Mouse (Mus musculus) ovary, postnatal 36 days (tissue): ENCODE results near the gene Selenom.

Source experiments
- DNase-seq: peaks from one replicate; pipeline ENCODE4 v3.0.0; 2022; ENCODE audit warnings: low spot score, mixed read lengths

Gene Selenom

DNA sequence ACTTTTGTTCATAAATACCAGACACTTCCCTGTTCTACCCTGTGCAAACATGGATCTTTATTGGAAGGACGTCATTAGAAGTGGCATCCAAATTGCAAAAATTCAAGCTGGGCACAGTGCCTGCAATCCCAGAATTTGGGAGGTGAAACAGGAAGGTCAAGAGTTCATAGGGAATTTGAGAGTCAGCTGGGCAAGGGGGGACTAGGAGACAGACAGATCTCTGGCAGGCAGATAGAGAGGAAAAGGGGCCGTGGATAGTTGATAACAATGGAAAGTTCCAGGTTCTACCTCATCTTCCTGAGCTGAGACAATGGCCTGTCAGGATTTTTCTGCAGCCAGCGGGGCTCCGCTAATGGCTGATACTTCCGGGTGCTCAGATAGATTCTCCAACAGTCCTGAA is 35.3 kb downstream of the Selenom start:
- DNase-seq, result no peak

DNA sequence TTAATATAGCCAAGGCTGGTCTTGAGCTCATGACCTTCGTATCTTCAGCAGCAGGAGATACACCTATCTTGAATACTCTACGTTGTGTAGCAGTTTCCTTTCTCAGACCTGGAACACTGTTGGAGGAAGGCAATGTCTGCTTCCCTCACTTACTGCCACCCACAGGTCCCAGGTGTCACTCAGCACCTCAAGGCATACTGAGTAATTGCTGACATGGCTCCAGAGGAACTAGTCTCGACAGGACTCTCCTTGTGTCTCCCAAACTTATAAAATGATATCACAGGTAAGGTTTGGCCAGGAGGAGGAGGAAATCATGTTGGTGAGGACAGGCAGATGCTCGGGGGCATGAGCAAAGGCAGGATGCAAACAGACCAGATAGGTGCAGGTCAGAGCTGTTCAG is 40.5 kb downstream of the Selenom start:
- DNase-seq, result no peak

DNA sequence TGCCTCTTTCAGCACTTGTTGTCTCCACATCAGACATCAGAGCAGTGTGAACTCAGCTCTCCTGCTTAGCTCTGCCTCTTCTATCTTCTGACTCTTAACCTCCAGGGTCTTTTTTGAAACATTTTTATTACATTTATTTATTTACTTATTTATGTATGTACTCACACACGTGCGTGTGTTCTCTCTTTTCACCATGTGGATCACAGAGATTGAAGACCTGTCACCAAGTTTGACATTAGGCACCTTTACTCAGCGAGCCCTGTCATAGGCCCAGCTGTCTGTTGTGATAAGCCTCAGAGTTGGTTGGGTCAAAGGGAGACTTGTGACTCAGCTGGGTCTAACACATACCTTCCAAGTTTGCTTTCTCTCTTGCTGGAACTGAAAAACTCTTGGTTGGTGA is 43.4 kb downstream of the Selenom start:
- DNase-seq, result no peak

DNA sequence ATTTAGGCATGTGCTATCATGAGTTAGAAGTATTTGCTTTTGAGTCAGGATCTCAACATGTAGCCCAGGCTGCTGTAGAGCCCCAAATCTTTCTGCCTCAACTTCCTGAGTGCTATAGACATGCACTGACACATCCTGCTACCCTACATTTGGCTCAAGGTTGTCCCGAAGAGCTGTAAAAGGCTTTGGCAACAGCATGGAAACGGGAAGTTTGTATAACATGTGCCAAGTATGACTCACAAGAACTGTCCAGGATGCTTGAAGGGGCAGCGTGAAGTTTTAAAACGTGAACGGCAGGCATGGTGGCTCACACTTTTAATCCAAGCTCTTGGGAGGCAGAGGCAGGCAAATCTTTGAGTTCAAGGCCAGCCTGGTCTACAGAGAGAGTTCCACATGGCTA is 45.7 kb downstream of the Selenom start:
- no peak for DNase-seq

DNA sequence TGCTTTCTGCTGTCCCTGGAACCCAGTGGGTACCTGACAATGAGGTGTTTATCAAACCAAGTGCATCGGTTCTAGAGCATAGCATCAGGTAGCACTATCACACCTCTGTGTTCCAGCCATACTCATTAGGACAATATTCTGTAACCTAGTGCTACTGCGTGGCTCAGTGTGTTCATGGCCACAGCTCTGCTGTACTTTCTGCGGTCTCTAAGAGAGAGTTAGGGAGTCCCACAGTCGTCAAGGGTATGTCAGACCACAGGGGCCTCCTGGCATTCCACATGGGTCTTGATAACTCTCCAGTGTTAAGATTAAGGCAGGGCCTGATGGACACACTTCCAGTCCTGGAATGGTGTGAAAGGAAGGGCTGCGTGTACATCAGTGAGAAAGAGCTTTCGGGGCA is 49.4 kb downstream of the Selenom start:
- no peak for DNase-seq

DNA sequence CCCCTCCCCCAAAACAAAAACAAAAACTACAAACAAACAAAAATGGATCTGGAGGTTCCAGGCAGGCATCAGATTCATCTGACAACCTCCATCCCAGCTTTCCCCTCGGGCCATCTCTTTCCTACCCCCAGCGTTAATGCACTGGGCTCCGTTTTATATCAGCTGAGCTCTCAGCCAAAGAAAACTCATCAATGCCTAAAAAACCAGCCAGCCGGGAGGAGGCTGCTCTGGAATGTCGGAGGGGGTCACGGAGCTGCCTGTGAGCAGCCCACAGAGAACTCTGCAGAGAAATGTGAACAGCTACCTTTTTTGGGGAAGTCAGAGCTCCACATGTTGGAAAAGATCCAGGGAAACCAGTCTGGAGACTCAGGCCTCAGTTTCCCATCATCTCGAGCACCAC is 50.0 kb downstream of the Selenom start:
- no peak for DNase-seq

DNA sequence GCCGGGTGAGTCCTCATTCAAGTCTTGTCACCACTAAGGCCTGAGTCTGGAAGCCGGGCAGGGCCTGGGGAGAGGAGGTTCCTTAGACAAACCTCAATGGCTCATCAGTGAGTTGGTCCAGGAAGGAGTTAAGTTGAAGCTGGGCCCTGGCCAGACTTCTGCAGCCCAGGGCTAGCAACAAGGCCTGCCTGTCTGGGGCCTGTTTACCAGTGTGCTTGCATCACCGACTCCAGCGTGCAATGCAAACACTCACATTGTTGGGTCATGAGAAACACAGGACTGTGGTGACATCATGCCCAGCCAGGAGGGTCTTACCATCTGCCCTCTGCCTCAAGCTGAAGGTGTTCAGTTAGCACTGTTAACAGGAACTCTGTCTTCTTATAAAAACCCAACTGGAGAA is 51.5 kb downstream of the Selenom start:
- no peak for DNase-seq
